Mouse (Mus musculus) spleen, postnatal 14 days (tissue): ENCODE measurements around the gene Slc22a21.

Experiments used
- DNase-seq, 2 experiments: peaks; one replicate each; pipeline ENCODE4 v3.0.0; 2021 to 2022; ENCODE audit warnings: low spot score in 2 of 2

The Slc22a21 gene

DNA sequence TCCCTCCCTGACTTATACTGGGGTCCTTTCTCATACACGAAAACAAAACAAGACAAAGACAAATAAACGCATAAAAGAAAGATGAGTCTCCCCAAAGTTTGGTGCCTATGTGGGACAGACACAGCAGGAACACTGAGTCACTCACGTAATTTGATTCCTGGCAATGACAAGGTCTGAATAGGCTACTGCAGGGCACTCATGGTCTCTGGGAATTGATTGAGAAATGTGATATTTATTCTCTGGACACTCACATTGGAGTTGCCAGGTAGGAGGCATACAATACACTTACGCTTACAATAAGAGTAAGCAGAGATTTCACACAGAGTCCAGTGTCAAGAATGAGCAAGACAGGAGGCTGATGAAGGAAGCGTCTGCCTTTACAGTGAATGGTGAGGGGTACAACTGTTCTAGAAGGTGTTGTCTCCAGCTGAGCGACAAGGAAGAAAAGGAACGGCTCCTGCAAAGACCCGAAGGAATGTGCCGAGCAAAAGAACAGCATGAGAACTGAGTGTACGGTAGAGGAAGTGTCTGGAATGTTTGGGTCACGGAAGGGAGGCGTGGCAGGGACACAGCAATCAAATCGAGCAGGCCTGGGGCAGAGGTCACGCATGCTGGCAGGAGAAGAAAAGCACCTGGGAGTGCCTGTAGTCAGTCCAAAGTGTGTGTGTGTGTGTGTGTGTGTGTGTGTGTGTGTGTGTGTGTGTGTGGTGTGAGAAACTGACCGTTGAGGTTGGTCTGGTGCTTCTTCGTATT is 76.2 kb downstream of the Slc22a21 start:
- DNase-seq: no peak

DNA sequence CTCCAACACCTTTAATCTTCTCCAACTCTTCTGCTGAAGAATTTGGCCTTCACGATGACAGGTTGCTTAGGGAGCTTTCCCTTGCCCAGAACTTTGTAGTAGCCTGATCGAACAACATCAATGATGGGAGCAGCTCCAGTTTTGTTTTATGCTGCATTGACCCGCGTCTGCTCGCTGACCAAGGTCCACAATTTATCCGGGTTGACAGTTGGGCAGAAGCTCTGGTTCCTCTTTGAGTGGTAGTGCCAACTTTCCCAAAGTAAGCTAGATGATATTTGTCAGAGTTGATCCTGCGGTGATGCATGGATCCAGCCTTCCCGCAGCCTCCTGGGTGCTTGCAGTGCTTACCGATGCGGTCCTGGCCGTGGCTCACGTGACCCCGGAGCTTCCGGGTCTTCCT is 77.4 kb downstream of the Slc22a21 start:
- DNase-seq: no peak

GRCm38 (mm10) chr11:53900991-53901390 is 79.1 kb downstream of the Slc22a21 start:
- DNase-seq: no peak

DNA sequence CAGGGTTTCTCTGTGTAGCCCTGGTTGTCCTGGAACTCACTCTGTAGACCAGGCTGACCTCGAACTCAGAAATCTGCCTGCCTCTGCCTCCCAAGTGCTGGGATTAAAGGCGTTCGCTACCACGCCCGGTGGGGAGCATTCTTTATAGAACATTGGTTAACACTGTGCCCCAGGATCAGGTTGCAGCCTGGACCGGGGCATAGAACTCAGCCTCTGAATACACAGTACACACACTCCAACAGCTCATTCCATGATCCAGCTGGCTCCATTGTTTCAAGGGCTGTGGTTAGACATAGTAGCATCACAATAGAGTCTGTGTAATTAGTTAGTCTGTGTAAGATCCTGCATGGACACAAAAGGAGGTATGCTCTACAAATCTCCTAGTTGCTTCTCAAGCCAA is 80.2 kb downstream of the Slc22a21 start:
- no peak for DNase-seq
